Mouse (Mus musculus) frontal cortex, adult 2 months (tissue): ENCODE data around the gene Chrm3. TPM values are rescaled to one million over a fixed set of nuclear protein-coding genes. Genes with fewer than 3 reads are reported as not detected.

Source experiments
- DNase-seq, 2 experiments: peaks; one replicate each; pipeline ENCODE4 v3.0.0; 2022; ENCODE audit warnings: low spot score in 1 of 2; ENCODE audit errors: extremely low spot score in 1 of 2
- polyA plus RNA-seq: library from polyadenylated mRNA; depleted of rRNA; stranded (reverse); fragments of >200 nt; gene quantifications from 2 replicates; pipeline ENCODE4 v1.2.3, GENCODE M21; 2012

Chrm3 gene
- polyA plus RNA-seq, 1 experiment: 24.1 TPM

DNA sequence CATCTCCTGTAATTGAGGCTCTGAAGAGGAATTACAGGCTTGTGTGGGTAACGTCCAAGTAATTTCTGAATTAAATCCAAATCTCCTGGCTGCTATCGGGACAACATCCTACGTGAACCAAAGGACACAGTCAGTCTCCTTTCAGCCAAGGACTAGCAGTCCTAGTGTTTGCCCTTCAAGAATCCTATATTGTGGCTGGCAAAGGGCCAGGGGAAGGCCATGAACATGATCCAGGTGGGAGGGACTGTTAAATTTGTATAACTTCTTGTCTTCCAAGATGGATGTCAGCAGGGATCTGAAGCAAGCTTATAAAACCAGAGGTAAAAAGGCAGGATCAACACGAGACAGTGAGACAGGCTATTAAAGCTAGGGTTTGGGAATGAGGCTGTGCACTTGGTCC is 357.7 kb downstream of the Chrm3 start:
- DNase-seq: no peak

DNA sequence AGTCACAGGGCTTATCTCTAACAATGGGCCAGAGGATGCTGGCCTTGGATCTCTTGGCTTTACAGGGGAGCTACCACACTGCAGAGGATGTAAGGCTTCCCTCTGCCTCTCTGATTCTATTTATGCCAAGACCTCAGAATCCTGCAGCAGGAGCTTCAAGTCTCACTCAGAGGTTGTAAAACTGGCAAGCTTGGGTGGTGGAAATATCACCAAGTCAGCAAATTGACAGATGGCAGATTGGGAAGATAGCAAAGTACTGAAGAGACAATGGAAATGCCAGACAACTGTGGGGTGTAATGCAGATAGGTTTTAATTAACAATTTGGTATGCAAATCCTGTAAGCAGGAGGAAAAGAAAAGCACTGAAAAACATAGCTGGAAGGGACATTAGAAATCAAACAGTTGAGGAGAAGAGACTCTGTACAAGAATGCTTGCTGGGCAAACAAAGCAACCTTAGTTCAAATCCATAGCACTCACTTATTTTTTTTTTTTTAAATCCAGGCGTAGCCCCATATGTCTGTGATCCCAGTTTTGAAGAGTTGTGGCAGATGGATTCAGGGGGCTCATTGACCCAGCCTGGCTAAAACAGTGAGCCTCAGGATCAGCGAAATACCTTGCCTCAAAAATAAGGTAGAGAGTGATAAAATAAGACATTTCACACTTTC is 362.9 kb downstream of the Chrm3 start:
- peak in 1 of 2 experiments; percentile 8 for DNase-seq

DNA sequence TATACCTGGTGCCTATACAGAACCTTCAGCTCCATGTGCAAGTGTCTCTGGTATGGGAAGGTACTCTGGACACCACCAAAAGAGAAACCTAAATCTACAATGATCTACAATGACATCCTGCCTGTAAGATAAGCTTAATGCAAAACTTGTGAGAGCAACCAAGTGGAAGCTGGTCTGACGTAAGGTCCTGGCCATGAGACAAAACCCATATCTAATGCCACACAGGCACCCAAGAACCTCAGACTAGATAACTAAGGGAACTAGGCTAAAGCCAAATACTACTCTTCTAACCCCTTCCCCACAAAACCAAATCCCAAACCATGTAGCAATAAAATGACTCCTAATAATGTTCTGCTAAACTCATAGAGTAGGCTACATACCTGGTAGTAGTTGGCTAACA is 364.8 kb downstream of the Chrm3 start:
- DNase-seq: no peak

DNA sequence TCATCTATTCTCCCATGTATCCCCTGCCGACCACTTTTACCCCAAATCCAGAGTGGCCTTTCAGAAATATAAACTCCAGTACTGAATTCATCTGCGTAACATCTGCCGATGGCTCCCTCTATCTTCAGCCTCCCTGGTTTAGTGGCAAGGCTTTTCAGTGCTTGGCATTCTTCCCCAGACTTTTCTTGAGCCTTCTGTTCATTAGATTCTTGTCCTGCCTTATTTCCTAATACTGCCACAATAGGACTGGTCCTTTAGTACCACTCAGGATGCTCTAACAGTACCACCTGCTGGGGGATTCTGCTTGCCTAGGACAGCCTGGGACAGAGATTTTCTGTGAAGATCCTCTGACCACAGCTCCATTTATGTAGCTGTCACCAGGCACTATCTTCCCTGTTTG is 367.1 kb downstream of the Chrm3 start:
- DNase-seq: no peak

DNA sequence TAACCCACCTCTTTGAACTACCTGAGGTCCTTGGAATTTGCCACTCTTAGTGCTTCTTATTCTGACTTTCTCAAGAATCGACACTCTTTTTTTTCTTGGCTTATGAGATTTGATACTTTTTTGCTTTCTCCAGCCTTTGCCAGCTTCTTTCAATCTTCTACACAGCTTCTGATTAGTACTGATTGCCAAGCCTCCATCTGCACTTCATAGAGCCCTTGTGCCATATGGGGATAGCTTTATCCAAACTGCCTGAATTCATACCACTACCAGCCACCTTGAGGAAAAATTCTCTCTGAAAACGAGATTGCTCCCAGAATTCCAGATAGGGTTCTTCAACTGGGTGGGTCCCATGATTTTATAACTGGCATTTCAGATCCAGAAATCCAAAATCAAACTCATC is 368.0 kb downstream of the Chrm3 start:
- DNase-seq: no peak

DNA sequence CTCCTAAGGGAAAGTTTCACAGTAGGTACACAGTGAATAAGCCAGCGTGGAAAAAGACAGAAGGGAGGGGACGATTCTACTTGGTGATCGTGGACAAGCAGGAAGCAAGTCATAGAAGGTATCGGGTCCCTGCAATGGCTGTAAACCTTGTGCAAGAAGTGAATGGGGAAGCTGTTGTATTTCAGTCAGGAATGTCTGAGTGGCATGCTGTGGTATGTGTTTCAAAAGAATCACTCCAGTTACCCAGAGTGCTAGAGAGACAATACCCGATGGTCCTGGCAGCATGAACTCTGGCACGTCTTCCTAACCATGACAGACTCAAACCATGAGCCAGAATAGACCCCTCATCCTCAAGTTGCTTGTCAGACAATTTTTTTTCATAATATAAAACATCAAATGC is 375.0 kb downstream of the Chrm3 start:
- DNase-seq: no peak

DNA sequence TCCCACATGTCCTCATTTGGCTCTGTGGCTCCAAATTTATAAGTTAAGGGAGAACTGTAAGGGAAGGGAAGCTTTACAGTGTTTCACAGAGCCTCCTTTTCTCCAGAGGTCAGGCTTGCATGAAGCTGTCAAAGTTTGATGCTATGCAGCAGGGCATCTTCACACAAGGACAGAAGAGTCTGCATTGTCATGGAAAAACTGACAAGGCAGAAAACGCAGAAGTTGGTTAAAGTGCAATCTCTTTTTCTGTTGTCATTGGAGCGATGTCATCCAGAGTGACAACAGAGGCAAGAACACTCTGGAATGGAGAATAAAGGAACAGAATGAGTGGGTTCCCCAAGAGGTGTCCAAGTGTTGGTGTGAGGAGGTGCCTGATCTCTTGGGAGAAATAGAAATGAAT is 377.4 kb downstream of the Chrm3 start:
- no peak for DNase-seq

DNA sequence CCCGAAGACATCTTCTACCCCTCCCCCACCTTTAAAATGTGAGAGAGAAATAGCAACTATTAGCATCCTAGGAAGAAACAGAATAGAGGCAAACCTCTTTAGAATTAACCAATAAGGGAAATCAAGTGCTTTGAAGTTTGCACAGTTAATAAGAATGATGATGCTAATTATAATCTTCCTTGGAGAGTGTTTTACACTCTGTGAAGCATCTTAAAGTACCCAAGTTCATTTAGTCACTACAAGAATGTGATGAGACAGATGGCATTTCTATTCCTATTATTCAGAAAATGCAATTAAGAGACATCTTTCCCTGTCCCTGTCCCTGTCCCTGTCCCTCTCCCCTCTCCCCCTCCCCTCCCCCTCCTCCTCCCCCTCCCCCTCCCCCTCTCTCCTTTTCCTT is 382.9 kb downstream of the Chrm3 start:
- no peak for DNase-seq

DNA sequence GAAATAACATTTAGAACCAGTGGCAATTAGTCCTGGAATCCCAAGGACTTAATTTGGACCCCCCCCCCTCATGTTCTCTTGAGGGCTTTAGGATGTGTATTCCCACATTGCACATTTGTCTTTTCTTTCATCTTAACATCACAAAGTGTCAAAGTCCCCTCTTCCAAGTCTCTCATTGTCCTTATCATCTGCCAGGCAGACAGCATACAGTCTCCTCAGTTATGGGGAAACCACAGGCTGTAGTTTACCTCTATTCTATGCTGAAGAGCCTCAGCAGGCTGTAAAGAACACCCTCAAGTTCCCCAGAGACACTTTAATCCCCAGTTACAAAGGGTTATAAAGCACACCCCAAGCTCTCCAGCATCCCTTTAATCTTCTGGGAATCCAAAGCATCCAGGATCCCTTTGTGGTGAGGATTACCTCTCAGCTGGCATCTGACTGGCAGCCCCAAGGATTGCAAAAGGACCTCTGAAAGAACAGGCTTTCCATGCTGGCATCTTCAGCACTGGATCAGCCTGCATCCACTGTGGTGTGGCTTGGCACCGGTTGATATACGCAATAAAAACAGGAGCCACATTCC is 386.8 kb downstream of the Chrm3 start:
- DNase-seq: no peak

DNA sequence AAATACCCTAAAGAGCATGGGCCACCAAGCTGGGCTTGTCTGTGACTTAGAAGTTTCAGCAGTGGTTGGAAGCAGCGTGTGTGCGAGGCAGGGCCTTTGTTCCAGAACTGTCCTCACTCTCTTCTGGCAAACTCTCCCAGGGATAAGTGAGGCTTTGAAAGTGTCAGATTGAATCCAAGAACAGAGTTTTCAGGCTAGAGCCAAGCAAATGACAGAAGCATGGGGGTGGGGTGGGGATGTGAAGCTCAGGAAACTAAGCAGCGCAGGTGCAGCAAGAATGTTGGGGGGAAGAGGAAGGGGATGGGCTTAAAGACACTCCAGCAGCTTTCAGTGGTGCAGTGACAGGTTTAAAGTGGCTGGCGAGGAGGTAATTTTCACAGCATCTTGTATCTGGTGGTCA is 388.8 kb downstream of the Chrm3 start:
- DNase-seq: no peak

DNA sequence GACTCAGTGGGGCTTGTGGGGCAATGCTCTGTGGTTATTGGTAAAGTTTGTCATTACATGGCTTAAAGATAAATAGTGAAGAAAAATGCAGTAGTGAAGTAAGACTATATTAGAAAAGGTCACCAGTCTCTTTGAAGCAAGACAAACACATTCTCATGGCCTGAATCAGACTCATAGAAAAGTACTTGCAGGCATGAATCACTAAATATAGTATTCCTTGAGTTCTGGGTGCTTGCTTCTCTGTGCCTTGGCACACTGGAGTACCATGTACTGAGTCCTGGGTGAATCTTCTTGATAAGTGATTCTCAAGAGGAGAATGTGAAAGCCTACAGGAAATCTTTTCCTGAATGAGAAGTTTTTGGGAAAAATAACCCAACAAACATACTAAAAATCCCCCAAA is 408.0 kb downstream of the Chrm3 start:
- DNase-seq: no peak

DNA sequence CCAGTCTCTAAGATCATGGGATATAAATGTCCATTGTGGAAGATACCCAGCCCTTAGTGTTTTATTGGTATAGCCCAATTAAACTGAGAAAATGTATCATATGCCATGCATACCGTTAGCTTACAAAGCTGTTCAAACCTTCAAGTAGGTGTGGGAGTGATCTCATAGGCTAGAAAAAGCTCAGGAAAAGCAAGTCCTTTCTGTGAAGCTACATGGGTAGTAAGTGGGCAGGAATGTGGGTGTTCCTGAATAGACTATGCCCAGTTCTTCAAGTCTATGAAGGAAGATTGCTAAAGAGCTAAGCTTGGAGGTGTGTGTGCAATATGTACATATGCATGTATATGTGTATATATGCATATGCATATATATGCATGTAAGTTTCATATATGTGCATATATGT is 409.3 kb downstream of the Chrm3 start:
- DNase-seq: peak in 1 of 2 experiments; percentile 39

DNA sequence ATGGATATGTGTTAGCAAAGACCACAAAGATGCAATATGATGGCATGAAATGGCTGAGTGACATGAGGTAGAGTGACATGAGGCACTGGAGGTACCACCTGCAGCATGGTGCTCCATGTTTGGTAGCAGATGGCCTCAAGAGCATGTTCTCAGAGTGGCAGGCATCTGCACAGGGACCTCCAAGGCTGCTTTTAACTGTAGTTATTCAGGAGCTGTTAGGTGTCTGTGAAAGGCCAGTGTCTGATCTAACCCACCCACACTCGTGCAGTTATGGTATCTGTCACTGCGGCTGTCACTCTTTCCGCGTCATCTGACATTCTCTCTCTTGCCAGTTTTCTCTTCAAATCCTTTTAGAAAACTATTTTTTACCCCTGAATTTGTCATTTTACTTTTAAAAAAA is 411.6 kb downstream of the Chrm3 start:
- DNase-seq: peak; percentile 8 to 35

DNA sequence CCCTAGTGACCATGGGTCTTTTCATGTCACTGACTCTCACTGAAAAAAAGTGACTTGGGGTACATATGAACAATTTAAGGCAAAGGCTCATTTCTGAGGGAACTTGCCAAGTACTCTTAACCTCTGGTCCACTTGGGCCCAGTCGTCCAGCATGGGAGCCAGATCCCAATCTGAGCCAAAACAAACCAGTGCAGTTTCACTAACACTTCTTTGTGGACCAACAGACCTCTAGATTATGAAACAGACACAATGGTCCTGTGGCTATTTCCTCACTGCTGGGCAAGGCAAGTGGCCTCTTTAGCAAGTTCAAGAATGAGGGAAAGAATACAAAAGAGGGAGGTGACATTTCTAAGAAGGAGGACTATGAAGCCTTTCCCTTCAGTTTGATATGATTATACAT is 420.5 kb downstream of the Chrm3 start:
- DNase-seq: no peak

DNA sequence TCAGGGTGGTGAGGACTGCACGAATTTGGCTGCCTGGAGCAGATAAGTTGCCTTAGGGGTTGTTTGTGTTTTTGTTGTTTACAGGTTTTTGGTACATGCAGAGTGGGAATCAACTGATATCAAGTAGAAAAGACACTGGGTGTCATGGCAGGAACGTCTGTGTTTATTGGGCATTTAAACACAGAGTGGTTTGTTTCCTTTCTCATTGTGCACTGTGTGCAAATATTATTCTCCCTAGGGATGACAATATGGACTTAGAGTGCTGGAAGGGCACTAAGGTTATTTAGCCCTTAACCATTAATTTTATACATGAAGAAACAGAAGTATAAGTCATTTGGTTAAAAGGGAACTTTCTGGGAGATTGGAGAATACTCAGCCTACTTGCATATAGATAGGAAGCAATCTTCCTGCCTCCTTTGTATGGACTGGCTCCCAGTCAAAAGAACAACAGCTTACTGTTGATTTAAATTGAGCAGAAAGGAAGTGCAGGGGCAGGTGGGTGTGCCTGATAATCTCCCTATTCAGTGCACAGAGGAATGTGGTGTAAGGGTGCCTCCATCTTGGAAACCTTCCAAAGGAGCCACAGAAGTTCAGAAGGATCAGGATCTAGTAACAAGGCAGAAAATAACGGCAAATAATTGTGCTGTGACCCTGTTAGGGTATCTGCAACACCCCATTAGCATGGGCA is 421.7 kb downstream of the Chrm3 start:
- DNase-seq: no peak

DNA sequence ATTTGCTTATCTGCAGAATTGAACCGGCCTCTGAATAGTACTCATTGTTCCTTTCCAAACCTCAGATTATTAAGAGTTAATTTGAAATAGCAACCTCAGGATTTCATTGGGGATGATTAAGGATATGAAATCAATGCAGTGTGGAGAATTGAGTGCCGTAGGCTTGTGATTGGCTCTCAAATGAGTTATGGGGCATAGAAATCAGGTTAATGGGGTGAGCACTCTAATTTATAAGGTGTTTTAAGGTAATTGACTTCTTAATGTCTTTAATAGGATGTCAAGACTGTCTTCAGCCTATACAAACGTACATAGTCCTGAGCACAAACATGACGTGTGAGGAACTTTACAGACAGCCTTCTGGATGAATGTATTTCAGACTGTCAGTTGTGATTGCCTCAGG is 427.9 kb downstream of the Chrm3 start:
- no peak for DNase-seq

DNA sequence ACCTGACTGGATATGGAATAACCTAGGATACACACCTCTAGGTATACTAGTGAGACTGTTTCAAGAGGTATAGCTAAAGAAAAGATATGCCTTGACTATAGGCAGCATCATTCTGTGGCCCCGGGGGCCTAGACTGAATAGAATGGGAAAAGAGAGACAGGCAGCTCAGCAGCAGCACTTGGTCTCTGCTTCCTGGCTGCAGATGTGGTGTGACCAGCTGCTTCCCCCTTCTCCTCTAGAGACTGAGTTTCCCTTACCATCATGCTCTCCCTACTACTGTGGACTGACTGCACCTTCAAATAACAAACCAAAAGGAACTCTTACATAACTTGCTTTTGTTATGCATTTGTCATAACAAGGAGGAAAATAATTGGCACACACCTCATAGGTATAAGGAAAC is 430.0 kb downstream of the Chrm3 start:
- no peak for DNase-seq

DNA sequence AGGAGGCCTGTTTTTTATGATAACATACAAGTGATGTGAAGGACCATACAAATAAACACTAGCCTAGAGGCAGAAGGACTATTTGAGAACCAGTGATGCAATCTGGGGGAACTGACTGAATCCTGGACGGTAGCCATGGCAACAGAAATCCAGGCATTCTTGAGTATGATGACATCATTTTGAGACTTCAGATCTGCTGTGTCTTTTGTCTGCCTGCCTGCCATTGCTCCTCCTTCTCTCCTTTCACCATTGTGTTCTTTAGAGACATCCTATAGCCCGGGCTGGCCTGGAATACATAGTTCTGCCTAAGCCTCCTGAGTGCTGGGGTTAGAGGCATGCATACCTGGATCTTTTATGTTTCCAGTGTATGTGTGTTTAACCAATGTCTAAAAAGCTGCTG is 430.7 kb downstream of the Chrm3 start:
- peak; percentile 23 to 51 for DNase-seq

DNA sequence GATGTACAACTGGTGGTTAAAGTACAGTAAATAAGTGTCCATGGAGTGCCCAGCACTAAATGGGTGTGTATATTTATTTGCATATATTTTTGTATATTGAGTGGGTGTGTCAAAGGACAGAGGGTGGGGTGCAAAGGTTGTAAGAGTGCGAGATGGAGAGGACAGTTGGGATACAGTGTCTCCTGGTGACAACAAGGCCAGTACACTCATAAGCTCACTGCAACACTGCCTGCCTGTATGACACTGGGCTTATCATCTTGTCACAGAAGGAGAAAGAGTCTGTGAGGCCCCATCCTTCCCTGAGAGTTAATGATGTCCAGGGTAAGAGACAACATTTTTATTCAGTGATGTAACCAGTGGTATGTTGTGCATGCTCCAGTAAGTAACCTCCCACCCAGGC is 439.5 kb downstream of the Chrm3 start:
- no peak for DNase-seq

DNA sequence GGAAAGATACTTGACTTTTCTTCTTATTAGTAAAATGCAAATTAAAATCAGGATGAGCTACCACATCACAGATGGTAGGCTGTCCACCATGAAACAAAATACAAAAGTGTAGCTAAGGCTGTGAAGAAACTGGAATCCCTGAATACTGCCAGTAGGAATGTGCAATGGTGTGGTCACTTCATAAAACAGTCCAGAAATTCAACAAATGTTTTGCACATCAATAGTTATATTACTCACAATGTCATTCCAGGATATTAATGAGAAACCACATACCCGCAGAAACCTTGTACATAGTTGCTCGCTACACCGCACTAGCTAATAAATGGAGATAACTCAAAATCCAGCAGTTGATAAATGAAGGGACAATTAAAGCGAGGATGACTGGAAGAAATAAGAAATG is 447.9 kb downstream of the Chrm3 start:
- no peak for DNase-seq

DNA sequence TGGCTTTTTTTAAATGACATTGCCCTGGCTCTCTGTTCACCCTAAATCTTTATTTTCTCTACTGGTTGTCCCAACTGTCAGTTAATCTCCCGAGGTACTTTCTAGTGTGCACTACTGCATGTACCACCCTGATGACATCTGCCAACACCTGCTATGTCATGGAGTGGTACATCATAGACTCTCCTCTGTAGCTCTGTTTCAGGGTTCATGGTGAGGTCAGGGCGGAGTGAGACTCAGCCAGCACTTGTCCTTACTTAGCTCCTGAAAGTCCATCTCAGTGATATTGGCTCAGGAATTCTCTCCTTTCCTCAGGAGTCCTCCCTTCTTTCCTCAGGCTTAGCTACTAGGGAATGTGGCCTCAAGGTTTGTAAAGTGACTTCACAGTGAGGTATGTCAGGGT is 451.9 kb downstream of the Chrm3 start:
- DNase-seq: no peak

DNA sequence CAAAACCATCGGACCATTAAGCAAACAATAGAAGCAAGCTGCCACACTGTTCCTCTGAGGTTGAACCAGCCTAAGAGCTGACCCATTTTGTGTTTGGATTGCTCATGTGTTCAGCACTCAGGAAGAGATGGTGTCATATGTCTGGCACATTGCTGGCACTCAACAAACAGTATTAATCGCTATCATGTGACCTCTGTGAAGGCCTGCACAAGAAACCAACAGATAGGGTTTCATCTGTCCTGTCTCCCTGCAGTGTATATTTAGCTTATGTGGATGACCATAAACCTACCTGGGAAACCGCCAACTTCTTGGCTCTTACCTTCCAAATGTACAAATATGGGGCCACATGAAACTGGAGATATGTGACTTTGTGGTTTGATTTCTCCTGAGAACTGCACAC is 453.4 kb downstream of the Chrm3 start:
- no peak for DNase-seq
